In the genomic region with DNA sequence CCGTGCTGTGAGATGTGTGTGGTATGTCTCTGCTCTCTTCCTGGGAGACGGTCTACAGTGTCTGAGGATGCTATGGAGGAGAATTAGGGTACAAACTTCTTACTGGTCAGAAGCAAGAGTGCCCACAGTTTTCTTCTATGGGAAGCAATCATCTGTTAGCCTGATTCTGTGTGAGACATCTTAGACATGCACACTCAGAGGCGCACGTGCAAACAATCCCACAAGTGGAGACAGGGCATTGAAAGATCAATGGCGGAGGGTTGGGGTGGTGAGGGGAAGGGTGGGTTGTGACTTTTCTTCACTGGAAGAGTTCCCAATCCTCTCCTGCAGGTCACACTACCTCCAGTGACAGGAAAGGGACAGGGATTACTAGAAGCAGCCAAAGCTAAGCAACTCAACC, we compare ENCODE assay signal across 8 mouse cellular contexts. TPM values are rescaled to one million over a fixed set of nuclear protein-coding genes. Genes with fewer than 3 reads are reported as not detected.
DNase-seq lines count a peak whose midpoint lies in the region; ATAC-seq lines count a peak whose summit lies in the region.
"Had no signal": no experiment of that assay in that cellular context is flagged by ENCODE, and none has a peak within 500 bp of the region (broad histone marks: within the 10 kb centered on the region; RNA-seq: fewer than 3 reads in every experiment).

No protein-coding gene starts in this region.

- H3K4me3 ChIP-seq in lung, embryonic 16.5 days (ENCODE audit: low read length): peak overlapping the region; percentile 52
- peak overlapping the region; percentile 57 for H3K4me3 ChIP-seq in forebrain, embryonic 12.5 days (replicated peaks)
- peak overlapping the region; percentile 63 for H3K4me3 ChIP-seq in limb, embryonic 15.5 days
- peak overlapping the region; percentile 55 for H3K4me3 ChIP-seq in stomach, embryonic 15.5 days (replicated peaks)

- peaks cover 15% of the 10 kb centered on the region for H3K4me1 ChIP-seq in lung, embryonic 16.5 days (replicated peaks; ENCODE audit: control insufficient read depth, insufficient read depth, low read length)
- H3K4me1 ChIP-seq in forebrain, embryonic 12.5 days: peaks cover 15% of the 10 kb centered on the region
- peaks cover 40% of the 10 kb centered on the region for H3K4me1 ChIP-seq in limb, embryonic 15.5 days
- peaks cover 13% of the 10 kb centered on the region; the same call in 1 of the 2 replicates for H3K4me1 ChIP-seq in stomach, embryonic 15.5 days

- peak overlapping the region; percentile 96 for H3K4me2 ChIP-seq in lung, embryonic 16.5 days (ENCODE audit: low read depth, low read length)
- H3K4me2 ChIP-seq in forebrain, embryonic 12.5 days: peak overlapping the region; percentile 98
- peak overlapping the region; percentile 93 for H3K4me2 ChIP-seq in limb, embryonic 15.5 days
- H3K4me2 ChIP-seq in stomach, embryonic 15.5 days: peak overlapping the region; percentile 93

- ATAC-seq in lung, embryonic 16.5 days (ENCODE audit: low read depth): no peak
- no peak for ATAC-seq in forebrain, embryonic 12.5 days (ENCODE audit: low FRiP score)
- ATAC-seq in limb, embryonic 15.5 days (ENCODE audit: insufficient number of reproducible peaks, low FRiP score, low TSS enrichment, low read depth): no peak
- ATAC-seq in stomach, embryonic 15.5 days (ENCODE audit: insufficient read depth, low FRiP score, low read depth): no peak

- DNase-seq in lung, postnatal 36 days: no peak
- no peak for DNase-seq in layer of hippocampus, postnatal 36 days
- no peak for DNase-seq in natural killer cell, adult 2 months (ENCODE audit: low spot score in 2 of 2)

- WGBS in lung, embryonic 16.5 days: 25% methylated on average over 5 of the region's 5 CpGs
- WGBS in forebrain, embryonic 12.5 days: 38% methylated on average over 5 of the region's 5 CpGs
- 34% methylated on average over 5 of the region's 5 CpGs for WGBS in limb, embryonic 15.5 days
- WGBS in stomach, embryonic 15.5 days: 40% methylated on average over 5 of the region's 5 CpGs

- peak overlapping the region; percentile 76 for H3K9ac ChIP-seq in lung, embryonic 16.5 days (ENCODE audit: low read length)
- peak overlapping the region; percentile 68 for H3K9ac ChIP-seq in forebrain, embryonic 12.5 days
- peak overlapping the region; percentile 68 for H3K9ac ChIP-seq in limb, embryonic 15.5 days
- H3K9ac ChIP-seq in stomach, embryonic 15.5 days: peak overlapping the region; percentile 22; the same call in 1 of the 2 replicates

- no peaks in the 10 kb centered on the region for H3K36me3 ChIP-seq in lung, embryonic 16.5 days (ENCODE audit: control insufficient read depth, insufficient read depth, low read length)
- no peaks in the 10 kb centered on the region for H3K36me3 ChIP-seq in forebrain, embryonic 12.5 days (replicated peaks)
- H3K36me3 ChIP-seq in limb, embryonic 15.5 days: no peaks in the 10 kb centered on the region
- no peaks in the 10 kb centered on the region for H3K36me3 ChIP-seq in stomach, embryonic 15.5 days

- peaks cover 4% of the 10 kb centered on the region; the same call in 1 of the 2 replicates for H3K27me3 ChIP-seq in lung, embryonic 16.5 days (ENCODE audit: control insufficient read depth, insufficient read depth, low read depth, low read length)
- H3K27me3 ChIP-seq in forebrain, embryonic 12.5 days: peaks cover 42% of the 10 kb centered on the region
- no peaks in the 10 kb centered on the region for H3K27me3 ChIP-seq in limb, embryonic 15.5 days
- H3K27me3 ChIP-seq in stomach, embryonic 15.5 days (replicated peaks): peaks cover 10% of the 10 kb centered on the region; the same call in 1 of the 2 replicates

- H3K9me3 ChIP-seq in lung, embryonic 16.5 days (ENCODE audit: control insufficient read depth, low read length): no peaks in the 10 kb centered on the region
- H3K9me3 ChIP-seq in forebrain, embryonic 12.5 days: no peaks in the 10 kb centered on the region
- no peaks in the 10 kb centered on the region for H3K9me3 ChIP-seq in limb, embryonic 15.5 days
- no peaks in the 10 kb centered on the region for H3K9me3 ChIP-seq in stomach, embryonic 15.5 days

- H3K27ac ChIP-seq in lung, embryonic 16.5 days (ENCODE audit: low read length): peak overlapping the region; percentile 50
- H3K27ac ChIP-seq in forebrain, embryonic 12.5 days: no peak overlapping the region
- peak overlapping the region; percentile 84 for H3K27ac ChIP-seq in limb, embryonic 15.5 days
- no peak overlapping the region for H3K27ac ChIP-seq in stomach, embryonic 15.5 days

RNA-seq across cellular contexts. Expression of gene Adamts14, which starts 0.6 kb away (rescaled TPM):
- 2.6 and 2.7 TPM in 2 replicates for polyA plus RNA-seq in lung, embryonic 16.5 days (2015; fragmentation: Nextera tagmentation; extraction: Ambion mirVana)
- polyA plus RNA-seq in forebrain, embryonic 12.5 days (2016; fragmentation: Nextera tagmentation; extraction: Ambion mirVana): 0.36 and 0.45 TPM in 2 replicates
- 4.9 and 6.9 TPM in 2 replicates for polyA plus RNA-seq in limb, embryonic 15.5 days (2015; fragmentation: Nextera tagmentation; extraction: Ambion mirVana)
- polyA plus RNA-seq in stomach, embryonic 15.5 days (2015; fragmentation: Nextera tagmentation; extraction: Ambion mirVana): 1.0 and 1.2 TPM in 2 replicates
- total RNA-seq in layer of hippocampus, postnatal 36 days (2021): 1 to 10 TPM; 1.8 TPM

RNA-seq across cellular contexts. Expression of gene Prf1, which starts 25.0 kb away (rescaled TPM):
- polyA plus RNA-seq in lung, embryonic 16.5 days (2015; fragmentation: Nextera tagmentation; extraction: Ambion mirVana): 0.06 TPM in 1 of 2 replicates, not detected in the other
- polyA plus RNA-seq in forebrain, embryonic 12.5 days (2016; fragmentation: Nextera tagmentation; extraction: Ambion mirVana): not detected in 2 replicates
- 0.09 TPM in 1 of 2 replicates, not detected in the other for polyA plus RNA-seq in limb, embryonic 15.5 days (2015; fragmentation: Nextera tagmentation; extraction: Ambion mirVana)
- 0.06 TPM in 1 of 2 replicates, not detected in the other for polyA plus RNA-seq in stomach, embryonic 15.5 days (2015; fragmentation: Nextera tagmentation; extraction: Ambion mirVana)
- not detected for total RNA-seq in layer of hippocampus, postnatal 36 days (2021)
- total RNA-seq: gastrocnemius, postnatal 4 days had no signal

Comparison
In these comparisons a context has a peak if more than half of its experiments do, and no peak if none do; other contexts are left out.
1. H3K27ac ChIP-seq: peak in lung, embryonic 16.5 days (single experiment) and limb, embryonic 15.5 days (single experiment); none in forebrain, embryonic 12.5 days (single experiment) and stomach, embryonic 15.5 days (single experiment).
2. H3K9ac ChIP-seq: peak in every context shown above with its lines; median percentile 76 in lung, embryonic 16.5 days; 68 in forebrain, embryonic 12.5 days; 68 in limb, embryonic 15.5 days; 22 in stomach, embryonic 15.5 days.
3. Peak in every context shown above with its lines, with median percentiles within 50 percentile points of each other: H3K4me2 ChIP-seq and H3K4me3 ChIP-seq.